Mouse (Mus musculus): Measurements from ENCODE around the gene Dpf3. TPM values are rescaled to one million over a fixed set of nuclear protein-coding genes. Genes with fewer than 3 reads are reported as not detected.

Dpf3 gene
- polyA plus RNA-seq, 1 experiment from 2014 or later, result 5.9 TPM

DNA sequence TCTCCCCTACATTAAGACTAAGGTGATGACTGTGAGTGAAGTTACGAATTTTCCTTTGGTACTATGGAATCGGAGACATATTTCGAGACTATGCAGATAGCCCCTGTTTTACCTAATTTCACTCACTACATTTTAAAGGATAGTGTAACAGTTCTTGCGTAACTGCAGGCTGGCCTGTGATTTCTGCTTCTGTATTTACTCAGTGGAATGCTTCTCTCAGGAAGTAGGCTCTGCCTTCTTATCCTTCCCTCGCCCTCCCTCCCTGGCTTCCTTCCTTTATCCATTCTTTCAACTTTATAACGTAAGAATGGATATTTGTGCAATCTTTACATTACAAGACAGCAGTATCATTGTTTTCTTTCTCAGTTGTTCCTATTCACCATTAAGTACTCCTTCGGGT, 266.6 kb downstream of the Dpf3 start:
- H3K4me1 ChIP-seq (replicated peaks; ENCODE audit: control insufficient read depth, insufficient read depth, low read length), result no peaks in the 10 kb centered on the region
- H3K36me3 ChIP-seq (ENCODE audit: control insufficient read depth, insufficient read depth), result no peaks in the 10 kb centered on the region
- no peak for TF ChIP-seq CTCF (IDR thresholded peaks at IDR 0.05; ENCODE audit: low read depth)
- H3K9ac ChIP-seq (ENCODE audit: low read depth, low read length), result no peak overlapping the region
- no peak overlapping the region for H3K4me3 ChIP-seq (ENCODE audit: low read depth, low read length)
- no peak overlapping the region for H3K4me2 ChIP-seq (replicated peaks; ENCODE audit: low read depth)
- WGBS, result 60% methylated on average over 7 of the region's 7 CpGs
- H3K9me3 ChIP-seq (ENCODE audit: control insufficient read depth), result no peaks in the 10 kb centered on the region
- ATAC-seq, result no peak
- H3K27ac ChIP-seq (ENCODE audit: low read depth, low read length), result no peak overlapping the region
- no peaks in the 10 kb centered on the region for H3K27me3 ChIP-seq (replicated peaks; ENCODE audit: control insufficient read depth, insufficient read depth, low read length)

DNA sequence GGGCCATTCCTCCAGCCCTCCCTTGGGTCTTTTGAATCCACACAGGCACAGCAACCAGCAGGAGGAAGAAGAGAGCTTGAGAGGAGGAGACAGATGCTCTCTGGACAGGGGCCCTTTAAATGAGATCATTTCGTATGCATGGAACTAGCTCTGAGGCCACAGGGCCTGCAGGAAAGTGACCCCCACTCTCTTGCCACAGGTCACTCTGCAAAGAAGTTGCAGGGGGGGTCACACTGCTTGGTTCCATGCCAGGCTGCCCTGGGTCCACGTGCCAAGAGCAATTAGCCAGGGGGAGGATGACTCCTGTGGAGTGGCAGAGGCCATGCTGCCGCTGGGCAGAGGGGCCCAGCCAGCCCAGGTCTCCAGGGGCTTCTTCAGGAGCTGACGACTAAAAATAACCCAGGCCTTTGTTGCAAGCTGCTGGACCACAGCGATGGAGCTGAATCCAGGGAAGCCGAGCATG, 273.6 kb downstream of the Dpf3 start:
- WGBS, result 68% methylated on average over 6 of the region's 6 CpGs
- Histone ChIP-seq H3K36me3 (ENCODE audit: control insufficient read depth, insufficient read depth) (no peaks in the 10 kb centered on the region), H3K27me3 (replicated peaks; ENCODE audit: control insufficient read depth, insufficient read depth, low read length) (no peaks in the 10 kb centered on the region), H3K9me3 (ENCODE audit: control insufficient read depth) (no peaks in the 10 kb centered on the region), H3K9ac (ENCODE audit: low read depth, low read length) (no peak overlapping the region), H3K4me3 (ENCODE audit: low read depth, low read length) (no peak overlapping the region), H3K27ac (ENCODE audit: low read depth, low read length) (no peak overlapping the region), H3K4me2 (replicated peaks; ENCODE audit: low read depth) (no peak overlapping the region), H3K4me1 (replicated peaks; ENCODE audit: control insufficient read depth, insufficient read depth, low read length) (no peaks in the 10 kb centered on the region)
- ATAC-seq, result no peak
- peak; percentile 54 for TF ChIP-seq CTCF (IDR thresholded peaks at IDR 0.05; ENCODE audit: low read depth)

- ATAC-seq, result no peak
Measured at GRCm38 (mm10) chr12:83211976-83212375, 275.5 kb downstream of the Dpf3 start.

GRCm38 (mm10) chr12:83211146-83211822, 276.2 kb downstream of the Dpf3 start:
- H3K36me3 ChIP-seq (ENCODE audit: control insufficient read depth, insufficient read depth), result no peaks in the 10 kb centered on the region
- no peak for ATAC-seq
- H3K9ac ChIP-seq (ENCODE audit: low read depth, low read length), result no peak overlapping the region
- 81% methylated on average over 7 of the region's 7 CpGs for WGBS
- H3K27ac ChIP-seq (ENCODE audit: low read depth, low read length), result no peak overlapping the region
- H3K4me2 ChIP-seq (replicated peaks; ENCODE audit: low read depth), result no peak overlapping the region
- no peaks in the 10 kb centered on the region for H3K27me3 ChIP-seq (replicated peaks; ENCODE audit: control insufficient read depth, insufficient read depth, low read length)
- no peak overlapping the region for H3K4me3 ChIP-seq (ENCODE audit: low read depth, low read length)
- H3K4me1 ChIP-seq (replicated peaks; ENCODE audit: control insufficient read depth, insufficient read depth, low read length), result no peaks in the 10 kb centered on the region
- no peaks in the 10 kb centered on the region for H3K9me3 ChIP-seq (ENCODE audit: control insufficient read depth)
- TF ChIP-seq CTCF (IDR thresholded peaks at IDR 0.05; ENCODE audit: low read depth), result no peak

More at GRCm38 (mm10) chr12:83211976-83212375, 275.5 kb downstream of the Dpf3 start:
- no peaks in the 10 kb centered on the region for H3K4me1 ChIP-seq (replicated peaks; ENCODE audit: control insufficient read depth, insufficient read depth, low read length)
- H3K27me3 ChIP-seq (replicated peaks; ENCODE audit: control insufficient read depth, insufficient read depth, low read length), result no peaks in the 10 kb centered on the region
- no peak overlapping the region for H3K27ac ChIP-seq (ENCODE audit: low read depth, low read length)
- H3K4me2 ChIP-seq (replicated peaks; ENCODE audit: low read depth), result no peak overlapping the region
- H3K9me3 ChIP-seq (ENCODE audit: control insufficient read depth), result no peaks in the 10 kb centered on the region
- no peak overlapping the region for H3K9ac ChIP-seq (ENCODE audit: low read depth, low read length)
- no peak overlapping the region for H3K4me3 ChIP-seq (ENCODE audit: low read depth, low read length)
- WGBS, result 66% methylated on average over 2 of the region's 2 CpGs
- TF ChIP-seq CTCF (IDR thresholded peaks at IDR 0.05; ENCODE audit: low read depth), result peak; percentile 26; the same call in 1 of the 2 replicates
- no peaks in the 10 kb centered on the region for H3K36me3 ChIP-seq (ENCODE audit: control insufficient read depth, insufficient read depth)

DNA sequence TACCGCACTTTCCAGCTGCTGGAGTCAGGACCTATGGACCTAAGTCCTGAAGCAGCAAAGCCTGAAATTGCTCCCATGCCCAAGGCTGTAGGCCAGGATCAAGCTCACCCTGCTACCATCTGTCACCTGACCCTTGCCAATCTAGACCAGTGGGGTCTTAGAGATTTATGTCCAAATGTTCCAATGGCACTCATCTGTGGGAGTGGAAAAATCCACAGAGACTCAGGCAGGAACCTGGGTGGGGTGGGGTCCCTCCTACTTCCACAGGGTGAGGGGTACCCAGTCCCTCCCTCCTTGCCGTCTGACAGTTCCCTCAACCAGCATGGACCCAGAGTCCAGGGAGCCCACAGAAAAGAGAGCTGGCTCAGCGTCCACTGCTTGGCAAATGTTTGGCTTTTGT, 276.8 kb downstream of the Dpf3 start:
- Histone ChIP-seq H3K9ac (ENCODE audit: low read depth, low read length) (no peak overlapping the region), H3K4me3 (ENCODE audit: low read depth, low read length) (no peak overlapping the region), H3K4me1 (replicated peaks; ENCODE audit: control insufficient read depth, insufficient read depth, low read length) (no peaks in the 10 kb centered on the region), H3K27me3 (replicated peaks; ENCODE audit: control insufficient read depth, insufficient read depth, low read length) (no peaks in the 10 kb centered on the region), H3K27ac (ENCODE audit: low read depth, low read length) (no peak overlapping the region), H3K36me3 (ENCODE audit: control insufficient read depth, insufficient read depth) (no peaks in the 10 kb centered on the region), H3K9me3 (ENCODE audit: control insufficient read depth) (no peaks in the 10 kb centered on the region), H3K4me2 (replicated peaks; ENCODE audit: low read depth) (no peak overlapping the region)
- WGBS, result 76% methylated on average over 3 of the region's 3 CpGs
- no peak for ATAC-seq
- no peak for TF ChIP-seq CTCF (IDR thresholded peaks at IDR 0.05; ENCODE audit: low read depth)

DNA sequence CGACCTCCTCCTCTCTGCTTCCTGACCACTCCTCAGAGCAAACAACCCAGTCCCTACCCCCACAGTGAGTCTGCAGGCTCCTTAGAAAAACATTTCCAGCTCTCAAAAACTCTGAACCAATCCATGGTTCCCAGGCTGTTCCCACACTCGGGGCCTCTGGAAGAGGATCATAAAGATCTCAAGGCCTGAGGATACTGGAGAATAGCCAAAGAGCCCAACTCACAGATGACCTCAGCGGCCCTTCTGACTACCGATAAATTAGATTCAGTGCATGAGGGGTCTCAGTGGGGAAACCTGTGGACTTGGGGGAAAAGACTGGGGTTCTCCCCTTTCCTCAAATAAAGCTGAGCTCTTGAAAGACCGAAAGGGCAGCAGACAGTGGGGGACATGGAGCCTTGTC, 277.2 kb downstream of the Dpf3 start:
- no peaks in the 10 kb centered on the region for H3K27me3 ChIP-seq (replicated peaks; ENCODE audit: control insufficient read depth, insufficient read depth, low read length)
- H3K9me3 ChIP-seq (ENCODE audit: control insufficient read depth), result no peaks in the 10 kb centered on the region
- no peaks in the 10 kb centered on the region for H3K4me1 ChIP-seq (replicated peaks; ENCODE audit: control insufficient read depth, insufficient read depth, low read length)
- no peak overlapping the region for H3K9ac ChIP-seq (ENCODE audit: low read depth, low read length)
- ATAC-seq, result no peak
- H3K27ac ChIP-seq (ENCODE audit: low read depth, low read length), result no peak overlapping the region
- WGBS, result 55% methylated on average over 5 of the region's 5 CpGs
- H3K4me2 ChIP-seq (replicated peaks; ENCODE audit: low read depth), result no peak overlapping the region
- no peak overlapping the region for H3K4me3 ChIP-seq (ENCODE audit: low read depth, low read length)
- no peaks in the 10 kb centered on the region for H3K36me3 ChIP-seq (ENCODE audit: control insufficient read depth, insufficient read depth)
- no peak for TF ChIP-seq CTCF (IDR thresholded peaks at IDR 0.05; ENCODE audit: low read depth)
